Mouse (Mus musculus) cerebellum, adult 2 months (tissue): ENCODE measurements around the gene Grhl3.

ENCODE experiments used
- CTCF ChIP-seq: fragments of 200-500 bp; IDR thresholded peaks from 2 replicates; pipeline ENCODE4 v1.5.1; 2011; ENCODE audit warnings: low read depth, mild to moderate bottlenecking, control low read depth, low read length, moderate library complexity, borderline replicate concordance; ENCODE audit not compliant: insufficient read depth
- POLR2A ChIP-seq: fragments of 200-500 bp; IDR thresholded peaks from 2 replicates; pipeline ENCODE4 v1.6.1; 2011; ENCODE audit warnings: low read length, control low read depth, borderline replicate concordance; ENCODE audit not compliant: insufficient read depth

DNA sequence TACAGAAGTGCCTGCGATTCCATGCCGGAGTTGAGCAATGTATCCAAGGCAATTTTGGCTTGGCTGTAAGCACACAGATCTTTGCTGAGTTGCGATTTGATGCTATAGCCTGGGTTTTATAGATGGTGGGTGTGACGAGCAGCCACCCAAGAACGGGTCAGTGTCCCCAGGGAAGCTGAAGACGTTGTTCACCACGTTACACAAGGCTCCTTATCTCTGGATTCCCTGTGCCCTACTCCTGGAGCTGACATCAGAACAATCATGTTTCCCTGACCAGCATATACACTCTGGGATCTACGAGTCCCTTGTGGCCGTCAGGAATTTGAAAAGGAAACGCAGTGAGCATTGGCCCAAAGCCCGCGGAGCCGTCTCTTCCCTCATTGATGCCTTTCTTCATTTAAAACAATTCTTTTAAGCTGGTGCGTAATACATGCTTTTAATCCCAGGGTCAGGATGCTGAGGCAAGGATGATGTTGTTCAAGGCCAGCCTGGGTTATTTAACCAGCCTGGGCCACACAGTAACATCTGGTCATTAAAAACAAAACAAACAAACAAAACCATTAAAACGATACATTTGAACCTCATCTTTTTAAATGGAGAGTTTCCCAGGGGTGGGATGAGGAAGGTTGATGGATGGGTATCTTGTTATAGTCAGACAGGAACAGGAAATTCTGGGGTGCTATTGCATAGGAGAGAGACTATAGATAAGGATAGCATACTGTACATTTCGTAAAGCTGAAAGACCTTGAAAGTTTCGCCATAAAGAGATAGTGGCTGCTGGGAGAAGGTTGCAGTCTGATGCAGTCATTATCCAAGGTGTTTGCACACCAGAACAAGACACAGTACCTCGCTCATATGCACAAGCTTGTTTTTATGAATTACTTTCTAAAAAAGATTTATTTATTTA is 34.8 kb upstream of the Grhl3 start:
- TF ChIP-seq POLR2A (no peak), CTCF (no peak)
